Mouse (Mus musculus) intestine, embryonic 14.5 days (tissue): ENCODE results near the gene Gm11554. TPM values are rescaled to one million over a fixed set of nuclear protein-coding genes. Genes with fewer than 3 reads are reported as not detected.
"Not testable (repeated sequence)": the region's sequence is repeated elsewhere in the genome, so short reads cannot be mapped to it uniquely, and the experiment has no call there.

ENCODE experiments used
- ATAC-seq: fragments of 200-750 bp; cut with Nextera tagmentation; replicated peaks from 2 replicates; pipeline ENCODE4 v1.8.0; 2017; ENCODE audit warnings: low read depth, moderate number of reproducible peaks, moderate TSS enrichment, moderate library complexity; ENCODE audit not compliant: low FRiP score, low TSS enrichment
- DNase-seq: peaks from one replicate; pipeline ENCODE4 v3.0.0-alpha.2; 2018; ENCODE audit warnings: low spot score
- H3K27ac ChIP-seq: fragments of 300-500 bp; sonication (generic); 2 replicates; pipeline ENCODE4 v1.5.1; 2014; ENCODE audit warnings: low read depth, mild to moderate bottlenecking, control low read depth
- H3K27me3 ChIP-seq: fragments of 300-500 bp; sonication (generic); replicated peaks from 2 replicates; pipeline ENCODE4 v1.6.1; 2014; ENCODE audit warnings: low read length, control low read depth; ENCODE audit not compliant: control insufficient read depth, insufficient read depth
- H3K36me3 ChIP-seq: fragments of 300-500 bp; sonication (generic); 2 replicates; pipeline ENCODE4 v1.6.1; 2014; ENCODE audit warnings: low read length, control low read depth; ENCODE audit not compliant: control insufficient read depth, insufficient read depth
- H3K4me1 ChIP-seq: fragments of 300-500 bp; sonication (generic); replicated peaks from 2 replicates; pipeline ENCODE4 v1.6.1; 2014; ENCODE audit warnings: low read length, control low read depth, mixed read lengths; ENCODE audit not compliant: control insufficient read depth, insufficient read depth
- H3K4me2 ChIP-seq: fragments of 300-500 bp; sonication (generic); 2 replicates; pipeline ENCODE4 v1.6.1; 2014; ENCODE audit warnings: low read length
- H3K4me3 ChIP-seq: fragments of 300-500 bp; sonication (generic); 2 replicates; pipeline ENCODE4 v1.5.1; 2014; ENCODE audit warnings: low read depth, low read length, control low read depth, mixed read lengths
- H3K9ac ChIP-seq: fragments of 300-500 bp; sonication (generic); 2 replicates; pipeline ENCODE4 v1.6.1; 2014; ENCODE audit warnings: mild to moderate bottlenecking, low read length
- H3K9me3 ChIP-seq: fragments of 300-500 bp; sonication (generic); 2 replicates; pipeline ENCODE4 v1.6.1; 2016; ENCODE audit warnings: low read length, control low read depth; ENCODE audit not compliant: control insufficient read depth
- WGBS: fragments of 180-500 bp; shearing (Covaris S2); extraction: QIAGEN DNeasy Blood & Tissue Kit; methylation state at CpG from one replicate; pipeline ENCODE4 v1.1.7; 2014; 5-methylcytosine and 5-hydroxymethylcytosine counted together
- polyA plus RNA-seq: library from polyadenylated mRNA; unstranded; fragments of >200 nt; fragmentation: Nextera tagmentation; extraction: Ambion mirVana; gene quantifications from 2 replicates; pipeline ENCODE4 v1.2.1, GENCODE M21; 2014

The Gm11554 gene
- polyA plus RNA-seq, 1 experiment from 2014 or later = not detected

DNA sequence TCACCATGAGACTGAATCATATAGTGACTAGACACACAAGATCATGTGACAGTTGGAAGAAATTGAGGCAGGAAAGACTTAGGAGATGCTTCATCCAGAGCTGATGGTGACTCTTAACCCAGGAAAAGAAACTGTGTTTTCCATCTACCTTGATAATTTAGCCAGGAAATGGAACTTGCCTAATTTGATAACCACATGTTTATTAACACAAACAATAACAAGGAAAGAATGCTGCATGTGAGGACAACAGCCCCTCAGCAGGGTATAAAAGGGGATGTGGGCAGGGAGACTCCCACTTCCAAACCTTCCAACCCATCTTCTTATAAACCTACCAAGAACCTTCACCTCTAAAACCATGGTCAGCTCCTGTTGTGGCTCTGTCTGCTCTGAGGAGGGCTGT is 19.3 kb downstream of the Gm11554 start, which contains the start of gene Krtap4-9:
Krtap4-9 (plus strand) TSS at position 301 of the 400 bp plus-strand sequence.
- not testable (repeated sequence) for H3K4me3 ChIP-seq, H3K27ac ChIP-seq, H3K4me1 ChIP-seq, H3K9ac ChIP-seq, H3K36me3 ChIP-seq, H3K9me3 ChIP-seq, H3K27me3 ChIP-seq, DNase-seq, H3K4me2 ChIP-seq, ATAC-seq

GRCm38 (mm10) chr11:99780604-99781003 is 23.6 kb downstream of the Gm11554 start, which contains the start of gene Krtap4-8:
Gene Krtap4-8, minus strand, starts transcription at chr11:99780704.
- ATAC-seq (no peak), DNase-seq (no peak)
- Histone ChIP-seq H3K36me3 (no peaks in the 10 kb centered on the region), H3K27ac (no peak within 1 kb of the TSS), H3K9me3 (no peaks in the 10 kb centered on the region), H3K27me3 (no peaks in the 10 kb centered on the region), H3K4me1 (0 out of 2 replicates have a peak, but pooled peaks cover 4% of the 10 kb centered on the region), H3K9ac (no peak within 1 kb of the TSS), H3K4me3 (no peak within 1 kb of the TSS), H3K4me2 (no peak within 1 kb of the TSS)
- 90% methylated on average over 2 of the region's 2 CpGs for WGBS

DNA sequence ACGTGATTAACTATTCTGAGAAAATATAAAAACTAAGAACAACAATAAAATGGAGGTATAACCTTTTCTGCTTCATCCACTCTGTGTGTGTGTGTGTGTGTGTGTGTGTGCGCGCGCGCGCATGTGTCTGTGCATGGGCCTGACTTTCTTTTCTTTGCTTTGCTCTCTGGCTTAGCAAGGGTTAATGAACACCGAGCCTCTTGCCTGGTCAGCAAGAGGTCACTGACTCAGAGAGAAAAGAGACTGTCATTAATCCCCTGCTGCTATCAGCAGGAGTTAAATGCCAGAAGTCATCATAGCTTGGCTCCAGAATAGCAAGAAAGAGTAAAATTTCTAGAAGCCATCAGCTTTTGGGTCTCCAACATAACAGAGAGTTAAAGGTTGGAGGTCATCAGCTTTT is 25.8 kb downstream of the Gm11554 start:
- H3K4me3 ChIP-seq = no peak overlapping the region
- no peaks in the 10 kb centered on the region for H3K9me3 ChIP-seq
- 0 out of 2 replicates have a peak, but pooled peaks cover 4% of the 10 kb centered on the region for H3K4me1 ChIP-seq
- H3K27ac ChIP-seq = no peak overlapping the region
- DNase-seq (no peak), ATAC-seq (no peak)
- H3K27me3 ChIP-seq = no peaks in the 10 kb centered on the region
- no peaks in the 10 kb centered on the region for H3K36me3 ChIP-seq
- no peak overlapping the region for H3K4me2 ChIP-seq
- H3K9ac ChIP-seq = no peak overlapping the region
- 58% methylated on average over 7 of the region's 7 CpGs for WGBS

- not testable (repeated sequence) for H3K36me3 ChIP-seq, H3K9ac ChIP-seq, ATAC-seq
These were observed 31.4 kb downstream of the Gm11554 start, which contains the start of gene Gm11595 for GRCm38 (mm10) chr11:99772813-99773212. Gene Gm11595, minus strand, starts transcription at chr11:99772913.

DNA sequence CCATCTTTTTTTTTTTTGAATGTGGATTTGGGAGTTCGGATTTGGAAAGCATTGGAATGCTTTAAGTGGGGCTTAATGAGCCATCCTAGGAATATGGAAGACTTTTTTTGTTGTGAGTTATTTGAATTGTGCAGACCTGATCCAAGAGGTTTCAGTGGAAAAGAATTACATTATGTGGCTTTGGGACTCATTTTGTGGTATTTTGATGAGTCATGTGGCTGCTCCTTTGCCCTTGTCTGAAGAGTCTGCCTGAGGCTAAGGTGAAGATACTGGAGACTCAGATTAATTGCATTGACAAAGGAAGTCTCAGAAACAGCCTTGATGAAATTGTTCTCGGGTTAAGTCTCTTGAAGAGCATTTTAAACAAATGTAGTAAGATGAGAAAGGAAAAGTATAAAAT is 35.8 kb downstream of the Gm11554 start:
- Histone ChIP-seq H3K27ac (no peak overlapping the region), H3K9me3 (no peaks in the 10 kb centered on the region), H3K27me3 (no peaks in the 10 kb centered on the region), H3K36me3 (no peaks in the 10 kb centered on the region), H3K4me1 (no peaks in the 10 kb centered on the region), H3K4me3 (no peak overlapping the region), H3K9ac (no peak overlapping the region), H3K4me2 (no peak overlapping the region)
- no peak for DNase-seq
- no peak for ATAC-seq
- WGBS = 74% methylated on average over 2 of the region's 2 CpGs

More at GRCm38 (mm10) chr11:99772813-99773212, 31.4 kb downstream of the Gm11554 start, which contains the start of gene Gm11595:
- H3K27ac ChIP-seq, H3K4me2 ChIP-seq, DNase-seq, H3K4me3 ChIP-seq, H3K4me1 ChIP-seq, H3K27me3 ChIP-seq, H3K9me3 ChIP-seq: not testable (repeated sequence)

DNA sequence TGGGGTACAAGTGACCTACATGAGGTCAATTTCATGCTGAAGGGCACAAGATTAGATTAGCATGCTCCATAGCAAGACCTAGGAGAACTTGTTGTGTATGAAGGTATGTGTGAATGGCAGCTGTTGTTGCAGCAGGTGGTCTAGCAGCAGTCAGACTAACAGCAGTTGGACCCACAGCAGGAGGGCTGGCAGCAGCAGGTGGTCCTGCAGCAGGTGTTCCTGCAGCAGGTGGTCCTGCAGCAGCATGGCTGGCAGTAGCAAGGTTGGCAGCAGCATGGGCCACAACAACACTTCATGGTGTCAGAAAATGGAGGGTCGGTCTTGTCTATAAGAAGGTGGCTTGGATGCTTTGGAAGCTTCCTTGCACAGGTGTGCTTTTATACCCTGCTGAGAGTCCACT is 45.4 kb downstream of the Gm11554 start:
- H3K4me2 ChIP-seq = no peak overlapping the region
- 83% methylated on average over 1 of the region's 1 CpGs for WGBS
- no peaks in the 10 kb centered on the region for H3K36me3 ChIP-seq
- DNase-seq (no peak), ATAC-seq (no peak)
- no peaks in the 10 kb centered on the region for H3K27me3 ChIP-seq
- no peak overlapping the region for H3K4me3 ChIP-seq
- H3K9ac ChIP-seq = no peak overlapping the region
- no peak overlapping the region for H3K27ac ChIP-seq
- no peaks in the 10 kb centered on the region for H3K4me1 ChIP-seq
- H3K9me3 ChIP-seq = no peaks in the 10 kb centered on the region

Other genes with a start within 250 kb of the Gm11554 start
- gene Krtap3-2, start 247.6 kb downstream of the Gm11554 start, polyA plus RNA-seq = not detected in 2 replicates
- gene Gm11939, start 245.0 kb downstream of the Gm11554 start, polyA plus RNA-seq = not detected in 2 replicates
- gene Krtap3-1, start 237.8 kb downstream of the Gm11554 start, polyA plus RNA-seq = not detected in 2 replicates
- gene Krtap1-5, start 223.4 kb downstream of the Gm11554 start, polyA plus RNA-seq = not detected in 2 replicates
- not detected in 2 replicates for gene Krtap1-4, start 220.8 kb downstream of the Gm11554 start, polyA plus RNA-seq
- not detected in 2 replicates for gene Krtap1-3, start 213.1 kb downstream of the Gm11554 start, polyA plus RNA-seq
- gene Krtap9-3, start 206.3 kb downstream of the Gm11554 start, polyA plus RNA-seq = not detected in 2 replicates
- not detected in 2 replicates for gene Gm11938, start 201.1 kb downstream of the Gm11554 start, polyA plus RNA-seq
- not detected in 2 replicates for gene Gm11937, start 194.3 kb downstream of the Gm11554 start, polyA plus RNA-seq
- not detected in 2 replicates for gene Krtap2-4, start 189.6 kb downstream of the Gm11554 start, polyA plus RNA-seq
- not detected in 2 replicates for gene Gm11562, start 184.0 kb downstream of the Gm11554 start, polyA plus RNA-seq
- not detected in 2 replicates for gene Krtap4-1, start 176.2 kb downstream of the Gm11554 start, polyA plus RNA-seq
- not detected in 2 replicates for gene Krtap4-2, start 169.4 kb downstream of the Gm11554 start, polyA plus RNA-seq
- not detected in 2 replicates for gene Krtap4-7, start 160.4 kb downstream of the Gm11554 start, polyA plus RNA-seq
- gene Gm11555, start 154.2 kb downstream of the Gm11554 start, polyA plus RNA-seq = not detected in 2 replicates
- not detected in 2 replicates for gene Gm11563, start 145.5 kb downstream of the Gm11554 start, polyA plus RNA-seq
- gene Krtap4-6, start 138.5 kb downstream of the Gm11554 start, polyA plus RNA-seq = not detected in 2 replicates
- gene Gm14190, start 113.7 kb downstream of the Gm11554 start, polyA plus RNA-seq = not detected in 2 replicates
- not detected in 2 replicates for gene Gm14180, start 70.2 kb downstream of the Gm11554 start, polyA plus RNA-seq
- gene Gm11595, start 31.5 kb downstream of the Gm11554 start, polyA plus RNA-seq = not detected in 2 replicates
- gene Krtap4-8, start 23.7 kb downstream of the Gm11554 start, polyA plus RNA-seq = not detected in 2 replicates
- not detected in 2 replicates for gene Krtap4-9, start 19.2 kb downstream of the Gm11554 start, polyA plus RNA-seq
- gene Gm11596, start 11.0 kb downstream of the Gm11554 start, polyA plus RNA-seq = not detected in 2 replicates
- gene Gm11569, start 5.5 kb downstream of the Gm11554 start, polyA plus RNA-seq = not detected in 2 replicates
- gene Krtap4-13, start 5.4 kb upstream of the Gm11554 start, polyA plus RNA-seq = not detected in 2 replicates
- not detected in 2 replicates for gene Gm11564, start 11.2 kb upstream of the Gm11554 start, polyA plus RNA-seq
- not detected in 2 replicates for gene 2300003K06Rik, start 33.6 kb upstream of the Gm11554 start, polyA plus RNA-seq
- gene Krtap4-16, start 47.2 kb upstream of the Gm11554 start, polyA plus RNA-seq = 0.19 TPM in 1 of 2 replicates, not detected in the other
- not detected in 2 replicates for gene Gm11568, start 53.5 kb upstream of the Gm11554 start, polyA plus RNA-seq
- gene Gm11559, start 60.0 kb upstream of the Gm11554 start, polyA plus RNA-seq = not detected in 2 replicates
- gene Krtap9-1, start 68.9 kb upstream of the Gm11554 start, polyA plus RNA-seq = not detected in 2 replicates
- not detected in 2 replicates for gene Gm11567, start 74.7 kb upstream of the Gm11554 start, polyA plus RNA-seq
- not detected in 2 replicates for gene Krtap31-1, start 103.5 kb upstream of the Gm11554 start, polyA plus RNA-seq
- not detected in 2 replicates for gene Gm11565, start 110.3 kb upstream of the Gm11554 start, polyA plus RNA-seq
- gene Krtap31-2, start 131.8 kb upstream of the Gm11554 start, polyA plus RNA-seq = not detected in 2 replicates
- gene Krtap9-5, start 144.0 kb upstream of the Gm11554 start, polyA plus RNA-seq = not detected in 2 replicates
- gene Krtap29-1, start 174.6 kb upstream of the Gm11554 start, polyA plus RNA-seq = not detected in 2 replicates
- not detected in 2 replicates for gene Krtap16-1, start 182.2 kb upstream of the Gm11554 start, polyA plus RNA-seq
- not detected in 2 replicates for gene Krtap17-1, start 189.5 kb upstream of the Gm11554 start, polyA plus RNA-seq
- not detected in 2 replicates for gene Krt33a, start 211.8 kb upstream of the Gm11554 start, polyA plus RNA-seq
- 0.11 TPM in 1 of 2 replicates, not detected in the other for gene Krt33b, start 225.4 kb upstream of the Gm11554 start, polyA plus RNA-seq
- gene Krt34, start 237.1 kb upstream of the Gm11554 start, polyA plus RNA-seq = not detected in 2 replicates
- gene Krt31, start 246.1 kb upstream of the Gm11554 start, polyA plus RNA-seq = not detected in 2 replicates